Mouse (Mus musculus): ENCODE results near the gene D130052B06Rik. TPM values are rescaled to one million over a fixed set of nuclear protein-coding genes. Genes with fewer than 3 reads are reported as not detected.

The D130052B06Rik gene
- polyA plus RNA-seq (2016; fragmentation: Nextera tagmentation; extraction: Ambion mirVana) = not detected in 2 replicates

DNA sequence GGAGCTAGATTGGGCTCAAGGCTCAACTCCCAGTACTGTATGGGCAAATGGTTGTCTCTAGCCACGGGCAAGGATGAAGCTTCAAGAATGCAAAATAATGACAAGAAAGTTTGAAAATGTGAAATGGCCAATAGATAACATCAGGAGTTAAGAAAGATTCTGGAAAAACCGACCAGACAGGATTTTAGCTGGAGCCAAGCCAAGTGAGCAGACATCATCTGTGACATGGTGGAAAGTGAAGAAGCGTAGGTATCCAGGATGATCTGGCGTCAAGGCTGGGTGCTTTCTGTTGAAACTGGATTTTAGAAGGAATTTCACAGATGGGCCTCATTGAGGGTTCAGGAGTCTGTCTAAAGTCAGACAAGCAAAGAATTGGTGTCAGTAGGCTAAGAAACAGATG, at the start of gene D130052B06Rik:
Gene D130052B06Rik (plus strand): TSS at position 317 of the 400 bp plus-strand sequence.
- Histone ChIP-seq H3K4me3 (replicated peaks) (no peak within 1 kb of the TSS), H3K27me3 (no peaks in the 10 kb centered on the region), H3K36me3 (replicated peaks) (no peaks in the 10 kb centered on the region), H3K9ac (no peak within 1 kb of the TSS), H3K9me3 (no peaks in the 10 kb centered on the region), H3K27ac (no peak within 1 kb of the TSS), H3K4me1 (0 out of 2 replicates have a peak, but pooled peaks cover 4% of the 10 kb centered on the region), H3K4me2 (no peak within 1 kb of the TSS)
- no peak for ATAC-seq (ENCODE audit: low FRiP score)
- 83% methylated on average over 4 of the region's 4 CpGs for WGBS

DNA sequence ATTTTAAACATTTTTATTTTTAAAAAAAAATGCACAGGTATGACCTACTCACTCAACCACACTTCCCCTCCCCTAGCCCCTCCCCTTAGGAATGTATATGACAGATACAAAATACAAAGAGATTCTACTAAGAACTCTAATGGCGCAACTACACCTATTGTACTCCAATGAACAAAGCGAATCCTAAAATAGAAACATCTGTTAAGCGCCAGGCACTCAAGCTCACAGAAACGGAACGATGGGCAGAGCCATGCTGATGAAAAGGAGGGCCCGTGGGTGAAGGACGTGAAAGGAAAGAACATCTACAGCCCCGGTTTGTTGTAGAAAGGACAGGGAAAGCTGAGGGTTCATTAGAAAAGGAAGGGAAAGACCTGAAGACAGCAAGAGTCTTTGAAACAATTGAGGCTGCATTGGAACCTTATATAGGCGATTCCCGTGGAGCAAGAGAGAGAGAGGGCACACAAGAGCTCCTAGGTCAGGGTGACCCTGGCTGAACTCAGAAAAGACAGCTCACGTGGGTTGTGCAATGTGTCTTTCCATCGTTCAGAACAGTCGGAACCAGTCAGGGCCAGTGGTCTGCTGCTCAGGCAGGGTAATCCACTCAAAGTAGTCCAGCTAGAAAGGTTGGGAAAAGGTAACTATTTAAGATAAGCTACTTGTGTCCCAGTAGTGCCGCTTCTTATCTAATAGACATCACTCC, 48.1 kb upstream of the D130052B06Rik start:
- H3K4me3 ChIP-seq (replicated peaks) = no peak overlapping the region
- H3K4me1 ChIP-seq = no peaks in the 10 kb centered on the region
- ATAC-seq (ENCODE audit: low FRiP score) = no peak
- H3K27ac ChIP-seq = no peak overlapping the region
- H3K27me3 ChIP-seq = no peaks in the 10 kb centered on the region
- no peak overlapping the region for H3K9ac ChIP-seq
- no peaks in the 10 kb centered on the region for H3K9me3 ChIP-seq
- H3K4me2 ChIP-seq = no peak overlapping the region
- H3K36me3 ChIP-seq (replicated peaks) = no peaks in the 10 kb centered on the region
- WGBS = 81% methylated on average over 14 of the region's 14 CpGs

DNA sequence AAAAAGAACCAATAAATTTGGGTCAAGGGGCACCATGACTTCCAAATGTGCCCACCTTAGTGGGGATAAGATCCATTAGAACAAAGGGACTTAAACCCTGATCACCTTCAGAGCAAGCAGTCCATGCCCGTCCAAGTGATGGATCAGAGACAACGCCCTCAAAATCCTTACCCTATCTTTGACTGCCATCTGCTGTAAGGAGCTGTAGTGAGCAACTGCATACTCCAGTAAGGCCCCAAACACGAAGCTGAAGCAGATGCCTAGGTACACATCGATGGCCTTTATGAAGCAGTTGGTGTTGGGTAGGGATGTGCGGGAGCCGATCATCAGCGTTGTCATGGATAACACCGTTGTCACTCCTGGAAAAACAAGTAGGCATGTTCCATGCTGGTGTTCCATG, 45.0 kb upstream of the D130052B06Rik start:
- Histone ChIP-seq H3K27ac (no peak overlapping the region), H3K4me3 (replicated peaks) (no peak overlapping the region), H3K4me1 (no peaks in the 10 kb centered on the region), H3K4me2 (no peak overlapping the region), H3K9me3 (no peaks in the 10 kb centered on the region), H3K27me3 (no peaks in the 10 kb centered on the region), H3K9ac (no peak overlapping the region), H3K36me3 (replicated peaks) (no peaks in the 10 kb centered on the region)
- WGBS = 81% methylated on average over 8 of the region's 8 CpGs
- no peak for ATAC-seq (ENCODE audit: low FRiP score)

GRCm38 (mm10) chr11:33563921-33564320, 35.2 kb upstream of the D130052B06Rik start:
- Histone ChIP-seq H3K27me3 (no peaks in the 10 kb centered on the region), H3K27ac (no peak overlapping the region), H3K9me3 (no peaks in the 10 kb centered on the region), H3K9ac (no peak overlapping the region), H3K36me3 (replicated peaks) (no peaks in the 10 kb centered on the region), H3K4me3 (replicated peaks) (no peak overlapping the region), H3K4me1 (no peaks in the 10 kb centered on the region), H3K4me2 (no peak overlapping the region)
- ATAC-seq (ENCODE audit: low FRiP score) = no peak
- 83% methylated on average over 2 of the region's 2 CpGs for WGBS

DNA sequence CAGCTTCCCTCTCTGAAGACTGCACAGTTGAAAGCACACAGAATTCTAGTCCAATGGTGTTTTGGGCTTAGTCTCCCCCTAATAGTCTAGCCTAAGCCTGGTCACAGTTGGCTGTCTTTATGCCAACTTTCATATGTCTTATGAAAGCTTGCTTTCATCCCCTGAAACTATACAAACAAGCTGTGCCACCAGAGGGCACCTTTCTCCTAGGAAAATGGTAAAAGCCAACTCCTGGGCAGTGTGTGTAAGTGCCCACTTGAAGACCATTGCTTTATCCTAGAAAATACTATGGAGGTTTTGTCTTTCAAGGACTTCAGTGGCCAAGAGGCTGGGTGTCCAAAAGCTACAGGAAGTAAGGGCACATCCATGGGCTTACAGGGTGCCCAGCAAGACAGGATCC, 28.7 kb upstream of the D130052B06Rik start:
- Histone ChIP-seq H3K4me2 (no peak overlapping the region), H3K27me3 (no peaks in the 10 kb centered on the region), H3K4me1 (no peaks in the 10 kb centered on the region), H3K27ac (no peak overlapping the region), H3K9me3 (no peaks in the 10 kb centered on the region), H3K4me3 (replicated peaks) (no peak overlapping the region), H3K9ac (no peak overlapping the region), H3K36me3 (replicated peaks) (no peaks in the 10 kb centered on the region)
- ATAC-seq (ENCODE audit: low FRiP score) = no peak

- no peak overlapping the region for H3K9ac ChIP-seq
- H3K4me2 ChIP-seq = no peak overlapping the region
- ATAC-seq (ENCODE audit: low FRiP score) = no peak
- H3K4me3 ChIP-seq (replicated peaks) = no peak overlapping the region
- no peaks in the 10 kb centered on the region for H3K9me3 ChIP-seq
- no peaks in the 10 kb centered on the region for H3K4me1 ChIP-seq
- no peaks in the 10 kb centered on the region for H3K36me3 ChIP-seq (replicated peaks)
- no peaks in the 10 kb centered on the region for H3K27me3 ChIP-seq
- 87% methylated on average over 3 of the region's 3 CpGs for WGBS
- H3K27ac ChIP-seq = no peak overlapping the region
These were observed 24.2 kb upstream of the D130052B06Rik start for GRCm38 (mm10) chr11:33574944-33575343.

GRCm38 (mm10) chr11:33578859-33579258, 20.2 kb upstream of the D130052B06Rik start, which contains the start of gene Gabrp:
Gene Gabrp, minus strand, starts transcription at chr11:33578959.
- no peaks in the 10 kb centered on the region for H3K9me3 ChIP-seq
- no peak for ATAC-seq (ENCODE audit: low FRiP score)
- no peak within 1 kb of the TSS for H3K4me3 ChIP-seq (replicated peaks)
- H3K4me2 ChIP-seq = no peak within 1 kb of the TSS
- H3K27ac ChIP-seq = no peak within 1 kb of the TSS
- H3K9ac ChIP-seq = no peak within 1 kb of the TSS
- no peaks in the 10 kb centered on the region for H3K4me1 ChIP-seq
- H3K27me3 ChIP-seq = no peaks in the 10 kb centered on the region
- H3K36me3 ChIP-seq (replicated peaks) = no peaks in the 10 kb centered on the region
- 46% methylated on average over 6 of the region's 6 CpGs for WGBS

DNA sequence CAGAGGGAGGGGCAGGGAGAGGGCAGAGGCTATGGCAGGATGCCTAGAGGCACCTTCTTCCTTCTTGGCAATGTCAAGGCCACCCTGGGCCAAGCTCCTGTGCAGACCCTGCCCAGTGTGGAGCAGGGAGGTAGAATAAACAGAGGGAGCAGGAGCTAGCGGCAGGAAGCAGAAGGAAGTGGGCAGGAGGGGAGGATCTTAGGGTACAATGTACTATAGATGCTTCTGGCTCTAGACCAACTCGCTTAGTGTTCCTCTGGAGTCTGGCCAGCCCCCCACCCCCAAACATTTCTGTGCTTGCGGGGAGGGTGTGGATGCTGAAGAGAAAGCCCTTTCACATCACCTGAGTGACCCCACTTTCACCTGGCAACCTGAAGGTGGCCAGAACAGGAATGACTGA, 19.5 kb upstream of the D130052B06Rik start:
- Histone ChIP-seq H3K27ac (no peak overlapping the region), H3K4me1 (no peaks in the 10 kb centered on the region), H3K36me3 (replicated peaks) (no peaks in the 10 kb centered on the region), H3K9ac (no peak overlapping the region), H3K9me3 (no peaks in the 10 kb centered on the region), H3K27me3 (no peaks in the 10 kb centered on the region), H3K4me2 (no peak overlapping the region), H3K4me3 (replicated peaks) (no peak overlapping the region)
- ATAC-seq (ENCODE audit: low FRiP score) = no peak
- 61% methylated on average over 3 of the region's 3 CpGs for WGBS

DNA sequence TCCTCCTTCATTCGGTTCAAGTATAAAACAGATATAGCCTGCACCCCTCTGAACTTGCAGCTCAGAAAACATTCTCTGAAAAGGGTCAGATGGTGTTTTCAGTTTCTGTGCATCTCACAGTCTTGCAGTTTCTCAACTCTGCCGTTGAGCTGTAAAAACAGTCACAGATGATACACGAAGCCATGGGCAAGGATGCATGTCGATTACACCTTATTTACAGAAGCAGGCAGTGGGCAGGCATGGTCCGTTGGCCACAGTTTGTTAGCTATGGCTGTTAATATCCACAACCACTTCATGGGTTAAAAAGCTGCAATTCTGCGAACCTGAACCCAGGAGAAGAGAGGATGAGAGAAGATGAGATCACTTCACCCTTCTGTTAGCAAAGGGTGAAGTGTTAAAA, 12.5 kb upstream of the D130052B06Rik start:
- Histone ChIP-seq H3K9ac (no peak overlapping the region), H3K36me3 (replicated peaks) (no peaks in the 10 kb centered on the region), H3K4me1 (no peaks in the 10 kb centered on the region), H3K4me2 (no peak overlapping the region), H3K4me3 (replicated peaks) (no peak overlapping the region), H3K27ac (no peak overlapping the region), H3K9me3 (no peaks in the 10 kb centered on the region), H3K27me3 (no peaks in the 10 kb centered on the region)
- 89% methylated on average over 6 of the region's 6 CpGs for WGBS
- no peak for ATAC-seq (ENCODE audit: low FRiP score)

GRCm38 (mm10) chr11:33590771-33591170, 8.3 kb upstream of the D130052B06Rik start:
- H3K4me2 ChIP-seq = no peak overlapping the region
- H3K4me1 ChIP-seq = no peaks in the 10 kb centered on the region
- no peaks in the 10 kb centered on the region for H3K27me3 ChIP-seq
- ATAC-seq (ENCODE audit: low FRiP score) = no peak
- no peak overlapping the region for H3K9ac ChIP-seq
- no peak overlapping the region for H3K4me3 ChIP-seq (replicated peaks)
- H3K9me3 ChIP-seq = no peaks in the 10 kb centered on the region
- H3K36me3 ChIP-seq (replicated peaks) = no peaks in the 10 kb centered on the region
- 89% methylated on average over 3 of the region's 3 CpGs for WGBS
- no peak overlapping the region for H3K27ac ChIP-seq

GRCm38 (mm10) chr11:33592826-33593225, 6.3 kb upstream of the D130052B06Rik start:
- Histone ChIP-seq H3K27me3 (no peaks in the 10 kb centered on the region), H3K4me3 (replicated peaks) (no peak overlapping the region), H3K9ac (no peak overlapping the region), H3K36me3 (replicated peaks) (no peaks in the 10 kb centered on the region), H3K4me1 (0 out of 2 replicates have a peak, but pooled peaks cover 4% of the 10 kb centered on the region), H3K27ac (no peak overlapping the region), H3K4me2 (no peak overlapping the region), H3K9me3 (no peaks in the 10 kb centered on the region)
- ATAC-seq (ENCODE audit: low FRiP score) = no peak
- 81% methylated on average over 4 of the region's 4 CpGs for WGBS

DNA sequence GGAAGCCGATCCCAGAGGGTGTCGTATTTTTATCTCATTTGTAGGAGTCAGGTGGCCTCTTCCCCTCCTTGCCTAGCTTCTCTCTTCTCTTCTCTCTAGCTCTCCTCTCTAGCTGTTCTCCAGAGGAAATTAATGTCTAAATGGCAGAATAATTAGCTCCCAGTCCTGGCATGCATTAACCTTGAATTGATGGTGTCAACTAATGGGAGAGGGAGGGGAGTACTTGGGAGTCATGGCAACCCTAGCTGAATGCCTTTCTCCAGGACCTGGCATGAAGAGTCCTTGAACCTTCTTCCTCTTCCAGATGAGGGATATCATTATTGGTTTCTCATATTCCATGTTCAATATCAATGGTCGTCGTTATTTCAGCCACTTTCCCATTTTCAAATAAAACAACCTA, 2.4 kb upstream of the D130052B06Rik start:
- Histone ChIP-seq H3K4me1 (0 out of 2 replicates have a peak, but pooled peaks cover 4% of the 10 kb centered on the region), H3K4me2 (no peak overlapping the region), H3K36me3 (replicated peaks) (no peaks in the 10 kb centered on the region), H3K4me3 (replicated peaks) (no peak overlapping the region), H3K9ac (no peak overlapping the region), H3K27ac (no peak overlapping the region), H3K9me3 (no peaks in the 10 kb centered on the region), H3K27me3 (no peaks in the 10 kb centered on the region)
- 72% methylated on average over 4 of the region's 4 CpGs for WGBS
- no peak for ATAC-seq (ENCODE audit: low FRiP score)

- Histone ChIP-seq H3K27ac (no peak overlapping the region), H3K4me1 (no peaks in the 10 kb centered on the region), H3K27me3 (no peaks in the 10 kb centered on the region), H3K36me3 (replicated peaks) (no peaks in the 10 kb centered on the region), H3K4me2 (no peak overlapping the region), H3K9ac (no peak overlapping the region), H3K4me3 (replicated peaks) (no peak overlapping the region), H3K9me3 (no peaks in the 10 kb centered on the region)
- 77% methylated on average over 2 of the region's 2 CpGs for WGBS
- no peak for ATAC-seq (ENCODE audit: low FRiP score)
These were observed 4.1 kb downstream of the D130052B06Rik start for GRCm38 (mm10) chr11:33603174-33603573.
